Mouse (Mus musculus) midbrain, embryonic 11.5 days (tissue): ENCODE results near the gene Map3k5. TPM values are rescaled to one million over a fixed set of nuclear protein-coding genes. Genes with fewer than 3 reads are reported as not detected.
A peak's percentile ranks its signal among the peaks of the same experiment; 100 is the strongest.

Source experiments
- ATAC-seq: fragments of 200-750 bp; cut with Nextera tagmentation; 2 replicates; pipeline ENCODE4 v1.8.0; 2017; ENCODE audit warnings: moderate TSS enrichment, moderate library complexity; ENCODE audit not compliant: low FRiP score
- DNase-seq: peaks from one replicate; pipeline ENCODE4 v3.0.0; 2015; ENCODE audit warnings: low spot score; ENCODE audit errors: missing footprints
- H3K27ac ChIP-seq: fragments of 300-500 bp; sonication (generic); 2 replicates; pipeline ENCODE4 v1.5.1; 2014; ENCODE audit warnings: low read depth, low read length
- H3K27me3 ChIP-seq: fragments of 300-500 bp; sonication (generic); 2 replicates; pipeline ENCODE4 v1.6.1; 2014; ENCODE audit warnings: mild to moderate bottlenecking, low read length, moderate library complexity, mixed read lengths; ENCODE audit not compliant: control insufficient read depth, insufficient read depth
- H3K36me3 ChIP-seq: fragments of 300-500 bp; sonication (generic); 2 replicates; pipeline ENCODE4 v1.6.1; 2014; ENCODE audit warnings: mild to moderate bottlenecking, low read length, moderate library complexity, mixed read lengths; ENCODE audit not compliant: control insufficient read depth, insufficient read depth
- H3K4me1 ChIP-seq: fragments of 300-500 bp; sonication (generic); 2 replicates; pipeline ENCODE4 v1.6.1; 2014; ENCODE audit warnings: low read length; ENCODE audit not compliant: control insufficient read depth, insufficient read depth
- H3K4me2 ChIP-seq: fragments of 300-500 bp; sonication (generic); 2 replicates; pipeline ENCODE4 v1.6.1; 2014; ENCODE audit warnings: mild to moderate bottlenecking, moderate library complexity
- H3K4me3 ChIP-seq: fragments of 300-500 bp; sonication (generic); 2 replicates; pipeline ENCODE4 v1.5.1; 2014; ENCODE audit warnings: low read depth, low read length
- H3K9ac ChIP-seq: fragments of 300-500 bp; sonication (generic); 2 replicates; pipeline ENCODE4 v1.6.1; 2014; ENCODE audit warnings: low read length
- H3K9me3 ChIP-seq: fragments of 300-500 bp; sonication (generic); 2 replicates; pipeline ENCODE4 v1.6.1; 2016; ENCODE audit warnings: low read length; ENCODE audit not compliant: control insufficient read depth
- WGBS: fragments of 180-500 bp; shearing (Covaris S2); extraction: QIAGEN DNeasy Blood & Tissue Kit; methylation state at CpG from one replicate; pipeline ENCODE4 v1.1.7; 2014; 5-methylcytosine and 5-hydroxymethylcytosine counted together
- polyA plus RNA-seq: library from polyadenylated mRNA; unstranded; fragments of >200 nt; fragmentation: Nextera tagmentation; extraction: Ambion mirVana; gene quantifications from 2 replicates; pipeline ENCODE4 v1.2.1, GENCODE M21; 2014

Map3k5 gene
- polyA plus RNA-seq, 1 experiment from 2014 or later = 0.51 TPM

DNA sequence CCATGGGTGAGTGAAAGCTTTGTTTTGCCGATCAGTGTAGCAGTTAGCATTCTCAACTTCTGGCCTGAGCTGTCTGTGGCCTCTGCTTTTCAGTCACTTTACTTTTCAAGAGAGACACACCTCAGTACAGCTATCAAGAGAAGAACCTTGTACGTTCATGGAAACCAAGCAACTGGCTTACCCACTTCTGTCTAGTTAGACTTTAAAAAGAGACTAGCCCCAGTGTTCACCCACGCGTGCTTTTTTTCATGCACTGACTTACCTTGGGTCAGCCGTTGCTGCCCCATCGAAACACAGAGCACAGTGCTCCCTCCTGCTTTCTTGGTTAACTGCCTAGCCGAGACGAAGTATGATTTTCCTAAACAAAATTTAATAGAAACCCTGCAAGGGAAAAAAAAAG, 6.4 kb downstream of the Map3k5 start:
- Histone ChIP-seq H3K4me3 (no peak overlapping the region), H3K4me2 (no peak overlapping the region), H3K9ac (no peak overlapping the region), H3K36me3 (no peaks in the 10 kb centered on the region), H3K27me3 (peaks cover 3% of the 10 kb centered on the region), H3K27ac (no peak overlapping the region), H3K4me1 (no peaks in the 10 kb centered on the region), H3K9me3 (no peaks in the 10 kb centered on the region)
- 89% methylated on average over 8 of the region's 8 CpGs for WGBS
- ATAC-seq (no peak), DNase-seq (no peak)

DNA sequence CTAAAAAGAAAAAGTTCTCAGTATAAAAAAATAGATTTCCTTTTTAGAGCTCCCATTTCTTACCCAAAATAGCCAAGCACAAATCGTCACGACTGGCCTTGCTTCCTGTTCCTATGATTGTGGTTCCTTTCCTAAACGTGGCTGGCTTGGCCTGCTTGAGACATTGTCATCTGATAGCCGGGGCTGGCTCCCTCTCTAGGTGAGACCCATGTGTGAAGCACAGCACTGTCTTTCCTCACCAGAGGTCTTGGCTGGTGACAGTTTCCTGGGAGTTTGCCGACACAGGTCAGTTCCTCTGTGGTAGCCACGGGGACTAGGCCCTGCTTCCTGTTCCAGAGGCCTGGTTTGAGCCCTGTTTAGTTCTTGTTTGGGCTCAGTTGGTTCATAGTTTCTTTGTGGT, 6.8 kb downstream of the Map3k5 start:
- no peaks in the 10 kb centered on the region for H3K36me3 ChIP-seq
- H3K4me2 ChIP-seq = no peak overlapping the region
- WGBS = 76% methylated on average over 6 of the region's 6 CpGs
- H3K27me3 ChIP-seq = no peaks in the 10 kb centered on the region
- H3K9me3 ChIP-seq = no peaks in the 10 kb centered on the region
- H3K4me1 ChIP-seq = no peaks in the 10 kb centered on the region
- no peak overlapping the region for H3K27ac ChIP-seq
- ATAC-seq = no peak
- H3K9ac ChIP-seq = no peak overlapping the region
- H3K4me3 ChIP-seq = no peak overlapping the region
- DNase-seq = peak; percentile 47

DNA sequence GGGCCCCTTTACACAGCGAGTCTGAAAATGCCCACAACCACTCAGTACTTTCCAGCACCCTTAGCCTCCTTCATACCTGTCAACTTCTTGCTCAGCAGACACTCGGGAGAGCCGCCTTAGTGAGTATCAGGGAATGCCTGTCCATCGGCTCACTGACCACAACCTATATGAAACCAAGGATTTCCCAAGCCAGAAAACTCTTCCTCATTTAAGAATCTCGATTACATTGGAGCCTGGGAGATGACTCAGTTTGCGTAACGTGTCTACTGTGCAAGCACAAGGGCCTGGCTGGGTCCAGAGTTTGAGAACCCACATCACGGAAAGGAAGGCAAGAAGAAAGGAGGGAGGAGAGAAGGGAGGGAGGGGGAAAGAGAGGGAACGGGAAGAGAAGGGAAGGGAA, 7.6 kb downstream of the Map3k5 start:
- no peaks in the 10 kb centered on the region for H3K27me3 ChIP-seq
- no peak overlapping the region for H3K4me3 ChIP-seq
- H3K4me1 ChIP-seq = no peaks in the 10 kb centered on the region
- WGBS = 88% methylated on average over 9 of the region's 9 CpGs
- ATAC-seq (no peak), DNase-seq (peak; percentile 64)
- H3K9ac ChIP-seq = no peak overlapping the region
- H3K27ac ChIP-seq = no peak overlapping the region
- H3K9me3 ChIP-seq = no peaks in the 10 kb centered on the region
- H3K36me3 ChIP-seq = no peaks in the 10 kb centered on the region
- no peak overlapping the region for H3K4me2 ChIP-seq

DNA sequence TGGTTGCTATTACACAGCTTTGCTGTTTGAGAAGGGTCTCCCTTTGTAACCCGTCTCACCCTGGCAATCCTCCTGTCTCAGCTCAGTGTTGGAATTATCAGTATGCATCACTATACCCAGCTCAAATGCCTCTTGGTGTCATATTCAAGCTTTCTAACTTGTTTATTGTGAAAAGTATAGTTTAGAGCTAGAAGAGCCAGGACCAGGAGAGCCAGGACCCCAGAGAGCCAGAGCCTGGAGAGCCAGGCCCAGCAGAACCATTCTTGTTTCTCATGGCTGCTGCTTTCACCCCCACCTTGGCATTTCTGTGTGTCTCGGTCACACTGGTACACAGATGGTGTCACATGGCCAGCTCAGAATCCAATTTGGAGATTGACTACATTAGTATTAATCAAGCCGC, 8.3 kb downstream of the Map3k5 start:
- WGBS = 90% methylated on average over 3 of the region's 3 CpGs
- Histone ChIP-seq H3K36me3 (no peaks in the 10 kb centered on the region), H3K9ac (no peak overlapping the region), H3K27me3 (no peaks in the 10 kb centered on the region), H3K4me1 (no peaks in the 10 kb centered on the region), H3K4me3 (no peak overlapping the region), H3K9me3 (no peaks in the 10 kb centered on the region), H3K27ac (no peak overlapping the region), H3K4me2 (no peak overlapping the region)
- ATAC-seq (no peak), DNase-seq (peak; percentile 19)

DNA sequence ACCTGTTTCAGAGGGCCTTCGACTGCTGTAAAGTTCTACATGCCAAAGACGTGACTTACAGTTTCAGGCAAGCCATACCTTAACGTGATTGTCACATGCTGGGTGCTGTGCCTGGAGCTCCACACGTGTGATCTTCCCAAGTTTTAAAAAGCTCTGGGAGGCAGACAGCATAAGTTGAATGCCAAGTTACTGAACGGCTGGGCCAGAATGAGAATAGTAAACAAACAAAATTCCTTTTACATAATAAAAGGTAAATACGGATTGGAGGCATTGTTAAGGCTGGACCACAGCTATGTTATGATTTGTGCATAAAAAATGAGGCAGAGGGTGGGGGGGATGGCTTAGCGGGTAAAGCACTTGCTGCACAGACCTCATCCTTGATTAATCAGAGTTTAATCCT, 11.4 kb downstream of the Map3k5 start:
- Histone ChIP-seq H3K4me1 (no peaks in the 10 kb centered on the region), H3K27ac (no peak overlapping the region), H3K9ac (no peak overlapping the region), H3K9me3 (no peaks in the 10 kb centered on the region), H3K4me3 (no peak overlapping the region), H3K36me3 (no peaks in the 10 kb centered on the region), H3K27me3 (no peaks in the 10 kb centered on the region), H3K4me2 (no peak overlapping the region)
- WGBS = 78% methylated on average over 7 of the region's 7 CpGs
- ATAC-seq = no peak
- peak; percentile 53 for DNase-seq

DNA sequence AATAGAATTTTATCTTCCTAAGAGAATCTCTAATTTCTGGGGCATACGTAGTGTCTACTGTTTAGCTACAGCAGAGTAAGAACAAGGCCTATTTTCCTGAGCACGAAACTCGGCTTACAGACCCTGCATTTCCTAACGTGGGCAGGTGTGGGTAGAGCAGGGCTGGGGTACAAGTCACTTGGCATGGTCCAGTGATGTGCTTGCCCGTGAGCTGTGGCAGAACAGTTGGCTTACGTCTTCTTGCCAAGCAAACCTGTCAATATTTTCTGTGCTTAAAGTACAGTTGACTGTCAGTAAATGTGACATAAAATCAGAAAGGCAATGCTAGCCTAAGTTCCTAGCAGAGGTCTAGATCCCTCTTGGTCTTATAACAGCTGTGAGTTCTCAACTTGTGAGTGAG, 12.4 kb downstream of the Map3k5 start:
- Histone ChIP-seq H3K36me3 (no peaks in the 10 kb centered on the region), H3K9me3 (no peaks in the 10 kb centered on the region), H3K4me2 (no peak overlapping the region), H3K27ac (no peak overlapping the region), H3K4me3 (no peak overlapping the region), H3K27me3 (no peaks in the 10 kb centered on the region), H3K4me1 (no peaks in the 10 kb centered on the region), H3K9ac (no peak overlapping the region)
- 93% methylated on average over 6 of the region's 6 CpGs for WGBS
- ATAC-seq = no peak
- no peak for DNase-seq

DNA sequence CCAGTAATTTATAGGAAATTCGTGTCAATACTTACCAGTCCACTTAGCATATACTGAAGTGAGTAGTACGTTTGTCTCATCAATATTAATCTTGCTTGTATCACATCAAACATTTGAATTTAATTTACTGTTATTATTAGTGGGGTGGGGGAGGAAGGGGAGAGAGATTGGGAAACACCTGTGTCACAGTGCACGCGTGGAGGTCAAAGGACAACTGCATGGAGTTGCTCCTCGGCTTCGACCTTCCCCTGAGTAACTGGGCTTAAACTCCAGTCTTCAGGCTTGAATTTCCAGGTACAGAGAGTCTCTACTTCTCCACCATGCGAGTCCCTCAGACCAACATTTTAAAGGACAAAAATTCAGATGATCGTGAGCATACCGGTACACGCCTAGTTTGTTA, 13.2 kb downstream of the Map3k5 start:
- Histone ChIP-seq H3K9ac (no peak overlapping the region), H3K36me3 (no peaks in the 10 kb centered on the region), H3K4me2 (no peak overlapping the region), H3K9me3 (no peaks in the 10 kb centered on the region), H3K27ac (no peak overlapping the region), H3K4me3 (no peak overlapping the region), H3K4me1 (no peaks in the 10 kb centered on the region), H3K27me3 (no peaks in the 10 kb centered on the region)
- ATAC-seq (no peak), DNase-seq (peak; percentile 69)
- 93% methylated on average over 10 of the region's 10 CpGs for WGBS

DNA sequence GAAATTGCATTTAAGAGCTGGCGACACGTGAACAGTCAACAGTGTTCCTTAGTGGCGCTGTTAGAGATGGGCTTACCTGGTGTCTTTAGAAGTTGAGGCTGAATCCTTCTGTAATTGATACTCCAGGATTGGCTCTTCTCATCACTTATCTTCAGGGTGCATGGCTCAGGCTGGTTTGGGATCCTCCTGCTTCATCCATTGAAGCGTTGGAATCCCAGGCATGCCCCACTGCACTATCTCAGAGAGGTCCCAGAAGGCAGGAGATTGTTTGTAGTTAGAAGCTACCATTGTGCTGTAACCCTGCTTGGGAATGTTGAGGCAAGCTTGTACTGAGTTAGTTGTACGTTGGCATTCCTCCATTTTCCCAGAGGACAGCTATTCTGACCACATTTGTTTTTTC, 13.6 kb downstream of the Map3k5 start:
- no peak overlapping the region for H3K27ac ChIP-seq
- H3K4me2 ChIP-seq = no peak overlapping the region
- ATAC-seq (no peak), DNase-seq (peak; percentile 6)
- no peaks in the 10 kb centered on the region for H3K4me1 ChIP-seq
- no peak overlapping the region for H3K4me3 ChIP-seq
- H3K9me3 ChIP-seq = no peaks in the 10 kb centered on the region
- H3K36me3 ChIP-seq = no peaks in the 10 kb centered on the region
- H3K9ac ChIP-seq = no peak overlapping the region
- H3K27me3 ChIP-seq = no peaks in the 10 kb centered on the region
- WGBS = 93% methylated on average over 5 of the region's 5 CpGs

DNA sequence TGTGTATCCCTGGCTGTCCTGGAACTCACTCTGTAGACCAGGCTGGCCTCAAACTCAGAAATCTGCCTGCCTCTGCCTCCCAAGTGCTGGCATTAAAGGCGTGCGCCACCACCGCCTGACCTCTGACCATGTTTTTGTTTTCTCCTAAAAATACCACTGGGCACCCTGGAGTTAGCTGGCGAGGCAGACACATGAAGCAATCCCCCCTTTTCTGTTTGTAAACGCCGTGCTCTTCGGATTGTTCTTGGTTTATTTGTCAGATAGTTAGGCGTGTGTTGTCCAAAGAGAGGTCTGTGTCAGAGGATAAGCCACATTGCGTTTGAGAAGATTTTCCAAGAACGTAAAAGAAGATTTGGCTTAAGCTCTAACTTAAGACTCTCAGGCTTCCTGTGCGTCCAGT, 14.1 kb downstream of the Map3k5 start:
- Histone ChIP-seq H3K36me3 (no peaks in the 10 kb centered on the region), H3K4me1 (no peaks in the 10 kb centered on the region), H3K27ac (no peak overlapping the region), H3K27me3 (no peaks in the 10 kb centered on the region), H3K9me3 (no peaks in the 10 kb centered on the region), H3K9ac (no peak overlapping the region), H3K4me2 (no peak overlapping the region), H3K4me3 (no peak overlapping the region)
- WGBS = 91% methylated on average over 11 of the region's 11 CpGs
- ATAC-seq (no peak), DNase-seq (peak; percentile 6)

DNA sequence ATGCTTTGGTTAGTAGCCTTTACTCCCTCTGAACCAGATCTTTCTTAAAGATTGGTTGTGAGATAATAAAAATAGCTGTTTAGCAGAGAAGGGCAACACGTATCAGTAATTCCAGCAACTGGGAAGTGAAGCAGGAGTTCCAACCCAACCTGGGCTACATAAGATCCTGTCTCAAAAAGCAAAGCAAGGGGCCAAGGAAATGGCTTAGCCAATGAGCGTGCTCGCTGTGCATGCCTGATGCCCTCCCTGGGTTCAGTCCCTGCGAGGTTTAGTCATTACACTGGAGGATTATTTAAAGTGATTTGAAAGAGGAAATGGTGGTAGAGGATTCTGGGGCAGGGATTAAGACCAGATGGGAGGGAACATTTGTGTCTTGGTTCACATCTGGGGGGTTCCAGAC, 14.8 kb downstream of the Map3k5 start:
- H3K4me1 ChIP-seq = no peaks in the 10 kb centered on the region
- H3K4me3 ChIP-seq = no peak overlapping the region
- H3K4me2 ChIP-seq = no peak overlapping the region
- H3K36me3 ChIP-seq = no peaks in the 10 kb centered on the region
- H3K9me3 ChIP-seq = no peaks in the 10 kb centered on the region
- ATAC-seq (no peak), DNase-seq (peak; percentile 79)
- H3K27ac ChIP-seq = no peak overlapping the region
- no peaks in the 10 kb centered on the region for H3K27me3 ChIP-seq
- WGBS = 78% methylated on average over 4 of the region's 4 CpGs
- H3K9ac ChIP-seq = no peak overlapping the region
